In the genomic region with DNA sequence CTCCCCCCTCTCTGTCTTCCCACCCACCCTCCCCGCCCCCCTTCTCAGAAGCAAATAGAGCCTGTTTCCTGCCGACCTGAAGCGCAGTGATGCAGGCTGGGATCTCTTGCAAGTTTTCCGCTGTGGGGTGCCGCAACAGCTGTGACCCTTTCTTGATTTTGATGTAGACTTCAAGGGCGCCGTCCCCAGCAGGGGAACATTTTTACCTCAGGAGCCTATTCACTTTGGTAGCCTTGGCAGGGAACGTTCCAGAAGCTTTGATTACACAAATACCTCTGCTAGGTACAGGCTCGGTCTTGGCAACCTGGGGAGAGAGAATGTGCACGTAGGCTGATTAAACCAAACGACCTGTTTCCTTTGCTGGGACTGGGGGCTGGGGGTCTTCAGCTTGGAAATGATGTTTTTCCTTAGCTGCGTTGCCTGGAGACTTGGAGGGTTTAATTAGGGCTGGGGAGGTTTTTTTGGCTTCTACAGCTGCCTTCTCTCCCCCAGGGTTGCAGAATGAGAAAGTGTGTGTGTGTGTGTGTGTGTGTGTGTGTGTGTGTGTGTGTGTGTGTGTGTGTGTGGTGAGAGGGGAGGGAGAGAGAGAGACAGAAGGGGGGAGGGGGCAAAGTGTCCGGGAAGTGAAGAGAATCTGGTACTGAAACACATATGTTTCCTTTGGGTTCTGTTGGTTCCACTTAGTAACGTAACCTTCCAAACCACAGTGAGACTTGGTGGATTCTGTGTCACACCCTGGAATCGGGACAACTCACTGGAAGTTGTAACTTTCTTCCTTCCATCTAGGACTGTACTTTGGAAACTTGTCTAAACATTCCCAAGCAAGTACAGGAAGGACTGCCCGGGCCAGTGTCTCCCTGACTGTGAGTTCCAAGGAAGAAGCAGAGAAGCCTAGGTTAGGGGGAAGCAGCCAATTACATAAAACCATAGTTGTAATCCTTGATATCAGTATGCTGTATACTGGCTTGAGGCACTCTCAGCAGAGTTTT, we compare ENCODE assay signal across 7 mouse cellular contexts.
DNase-seq lines count a peak whose midpoint lies in the region; ATAC-seq lines count a peak whose summit lies in the region.

No protein-coding gene starts in this region.

- peaks cover 11% of the 10 kb centered on the region for H3K4me1 ChIP-seq in intestine, embryonic 14.5 days (replicated peaks; ENCODE audit: control insufficient read depth, insufficient read depth, low read length)
- peaks cover 11% of the 10 kb centered on the region for H3K4me1 ChIP-seq in midbrain, embryonic 16.5 days (ENCODE audit: control insufficient read depth, insufficient read depth, low read length)

- 6% methylated on average over 15 of the region's 16 CpGs for WGBS in intestine, embryonic 14.5 days
- WGBS in midbrain, embryonic 16.5 days = 9% methylated on average over 14 of the region's 16 CpGs

- no peaks in the 10 kb centered on the region for H3K27me3 ChIP-seq in intestine, embryonic 14.5 days (replicated peaks; ENCODE audit: control insufficient read depth, insufficient read depth, low read length)
- no peaks in the 10 kb centered on the region for H3K27me3 ChIP-seq in midbrain, embryonic 16.5 days (ENCODE audit: control insufficient read depth, insufficient read depth, low read depth, low read length)

- ATAC-seq in granulocyte monocyte progenitor cell, adult 5-6 weeks (replicated peaks; ENCODE audit: poor library complexity, severe bottlenecking) = 0 out of 2 replicates have a peak, but pooled peaks have one; percentile 31
- ATAC-seq in intestine, embryonic 14.5 days (replicated peaks; ENCODE audit: low FRiP score, low TSS enrichment, low read depth) = 0 out of 2 replicates have a peak, but pooled peaks have one; percentile 8
- ATAC-seq in midbrain, embryonic 16.5 days = peak; percentile 90

- H3K9ac ChIP-seq in intestine, embryonic 14.5 days (ENCODE audit: low read length) = no peak overlapping the region
- H3K9ac ChIP-seq in midbrain, embryonic 16.5 days (ENCODE audit: low read depth, low read length) = peak overlapping the region; percentile 57

- H3K27ac ChIP-seq in intestine, embryonic 14.5 days (ENCODE audit: low read depth) = no peak overlapping the region
- H3K27ac ChIP-seq in midbrain, embryonic 16.5 days (ENCODE audit: low read length) = peak overlapping the region; percentile 25

- DNase-seq in WW6 (ENCODE audit: low read depth, low spot score) = peak; percentile 22
- peak; percentile 69 for DNase-seq in embryo, embryonic 10 days (ENCODE audit: low spot score)
- DNase-seq in intestine, embryonic 14.5 days (ENCODE audit: low spot score) = peak; percentile 62
- peak; percentile 41 to 60 for DNase-seq in left cerebral cortex, postnatal 14 days (ENCODE audit: low spot score in 2 of 2)
- peak; percentile 74 to 85 for DNase-seq in thymus, postnatal 36 days

- H3K9me3 ChIP-seq in intestine, embryonic 14.5 days (ENCODE audit: control insufficient read depth, low read length) = no peaks in the 10 kb centered on the region
- H3K9me3 ChIP-seq in midbrain, embryonic 16.5 days (replicated peaks; ENCODE audit: control insufficient read depth, low read length, poor library complexity, severe bottlenecking) = no peaks in the 10 kb centered on the region

- peak overlapping the region; percentile 45 for H3K4me2 ChIP-seq in intestine, embryonic 14.5 days (ENCODE audit: low read length)
- peak overlapping the region; percentile 66 for H3K4me2 ChIP-seq in midbrain, embryonic 16.5 days (ENCODE audit: low read length)

- H3K4me3 ChIP-seq in intestine, embryonic 14.5 days (ENCODE audit: low read depth, low read length) = no peak overlapping the region
- peak overlapping the region; percentile 35 for H3K4me3 ChIP-seq in midbrain, embryonic 16.5 days (ENCODE audit: low read depth, low read length)

- intact Hi-C loops in left cerebral cortex, postnatal 14 days (cut with DNase I) = no loop called here

- no peaks in the 10 kb centered on the region for H3K36me3 ChIP-seq in intestine, embryonic 14.5 days (ENCODE audit: control insufficient read depth, insufficient read depth, low read length)
- no peaks in the 10 kb centered on the region for H3K36me3 ChIP-seq in midbrain, embryonic 16.5 days (ENCODE audit: control insufficient read depth, insufficient read depth, low read length)

Comparison
In these comparisons a context has a peak if more than half of its experiments do, and no peak if none do; other contexts are left out.
1. DNase-seq: peak in every context shown above with its lines; median percentile 80 in thymus, postnatal 36 days; 69 in embryo, embryonic 10 days; 62 in intestine, embryonic 14.5 days; 50 in left cerebral cortex, postnatal 14 days; 22 in WW6.
2. ATAC-seq: peak in every context shown above with its lines; median percentile 90 in midbrain, embryonic 16.5 days; 31 in granulocyte monocyte progenitor cell, adult 5-6 weeks; 8 in intestine, embryonic 14.5 days.